Mouse (Mus musculus) spleen, adult 2 months (tissue): ENCODE measurements at regions not wholly inside any gene's neighbourhood (a gene's known extent, or its start where the extent isn't known, plus 50 kb on each side); places are given as distances from the start of the nearest gene placed in this dataset.

Experiments used
- DNase-seq, 2 experiments: peaks; one replicate each; pipeline versions ENCODE4 v3.0.0 to v3.0.0-alpha.2; 2012 to 2021; ENCODE audit warnings: low spot score in 2 of 2, low read depth in 1 of 2
- H3K27ac ChIP-seq: fragments of 200-500 bp; 2 replicates; pipeline ENCODE4 v1.5.1; 2012; ENCODE audit warnings: low read length, inconsistent platforms; ENCODE audit not compliant: insufficient read depth
- H3K27me3 ChIP-seq: fragments of 200-500 bp; 2 replicates; pipeline ENCODE4 v1.6.1; 2012; ENCODE audit warnings: mild to moderate bottlenecking, moderate library complexity, low read length, inconsistent platforms; ENCODE audit not compliant: control insufficient read depth, insufficient read depth
- H3K36me3 ChIP-seq: fragments of 200-500 bp; 2 replicates; pipeline ENCODE4 v1.6.1; 2012; ENCODE audit warnings: mild to moderate bottlenecking, low read length, inconsistent platforms; ENCODE audit not compliant: control insufficient read depth, insufficient read depth
- H3K4me1 ChIP-seq: fragments of 200-500 bp; 2 replicates; pipeline ENCODE4 v1.6.1; 2011; ENCODE audit warnings: inconsistent platforms; ENCODE audit not compliant: control insufficient read depth, insufficient read depth, insufficient read length
- H3K4me3 ChIP-seq: fragments of 200-500 bp; 2 replicates; pipeline ENCODE4 v1.5.1; 2011; ENCODE audit warnings: mild to moderate bottlenecking, inconsistent platforms; ENCODE audit not compliant: insufficient read depth, insufficient read length; ENCODE audit errors: extremely low read depth
- CTCF ChIP-seq: fragments of 200-500 bp; IDR thresholded peaks from 2 replicates; pipeline ENCODE4 v1.5.1; 2011; ENCODE audit warnings: mild to moderate bottlenecking, inconsistent platforms; ENCODE audit not compliant: insufficient read depth, insufficient read length, insufficient replicate concordance; ENCODE audit errors: extremely low read depth
- POLR2A ChIP-seq: fragments of 200-500 bp; IDR thresholded peaks from 2 replicates; pipeline ENCODE4 v1.6.1; 2011; ENCODE audit warnings: low read depth, low read length, inconsistent platforms
- WGBS: fragments of 180-500 bp; shearing (Covaris S2); methylation state at CpG from one replicate; pipeline ENCODE4 v1.1.7; 2018; 5-methylcytosine and 5-hydroxymethylcytosine counted together

- DNase-seq: no peak
- WGBS: 89% methylated on average over 4 of the region's 4 CpGs
- Histone ChIP-seq H3K36me3 (no peaks in the 10 kb centered on the region), H3K4me1 (no peaks in the 10 kb centered on the region), H3K4me3 (no peak overlapping the region), H3K27ac (no peak overlapping the region), H3K27me3 (no peaks in the 10 kb centered on the region)
- TF ChIP-seq CTCF (no peak), POLR2A (no peak)
Measured at GRCm38 (mm10) chr9:117814661-117815060, 184.9 kb upstream of the Rbms3 start.

GRCm38 (mm10) chr9:117813216-117813615 is 183.5 kb upstream of the Rbms3 start:
- H3K4me1 ChIP-seq: no peaks in the 10 kb centered on the region
- no peak for TF ChIP-seq CTCF
- TF ChIP-seq POLR2A: no peak
- H3K36me3 ChIP-seq: no peaks in the 10 kb centered on the region
- H3K27ac ChIP-seq: no peak overlapping the region
- H3K4me3 ChIP-seq: no peak overlapping the region
- WGBS: 70% methylated on average over 9 of the region's 9 CpGs
- no peaks in the 10 kb centered on the region for H3K27me3 ChIP-seq
- DNase-seq: no peak

- no peak overlapping the region for H3K27ac ChIP-seq
- no peaks in the 10 kb centered on the region for H3K27me3 ChIP-seq
- TF ChIP-seq CTCF: no peak
- no peak for TF ChIP-seq POLR2A
- no peaks in the 10 kb centered on the region for H3K4me1 ChIP-seq
- no peaks in the 10 kb centered on the region for H3K36me3 ChIP-seq
- 87% methylated on average over 9 of the region's 9 CpGs for WGBS
- no peak overlapping the region for H3K4me3 ChIP-seq
- no peak for DNase-seq
Measured at GRCm38 (mm10) chr9:117805812-117806211, 176.1 kb upstream of the Rbms3 start.

GRCm38 (mm10) chr9:117784186-117784591 is 154.5 kb upstream of the Rbms3 start:
- Histone ChIP-seq H3K27me3 (no peaks in the 10 kb centered on the region), H3K4me3 (no peak overlapping the region), H3K27ac (no peak overlapping the region), H3K36me3 (no peaks in the 10 kb centered on the region), H3K4me1 (no peaks in the 10 kb centered on the region)
- WGBS: 87% methylated on average over 5 of the region's 5 CpGs
- TF ChIP-seq CTCF (no peak), POLR2A (no peak)
- DNase-seq: no peak

- no peaks in the 10 kb centered on the region for H3K36me3 ChIP-seq
- no peak overlapping the region for H3K4me3 ChIP-seq
- no peaks in the 10 kb centered on the region for H3K4me1 ChIP-seq
- no peak for TF ChIP-seq POLR2A
- no peak for TF ChIP-seq CTCF
- H3K27me3 ChIP-seq: no peaks in the 10 kb centered on the region
- no peak for DNase-seq
- no peak overlapping the region for H3K27ac ChIP-seq
- WGBS: 87% methylated on average over 6 of the region's 6 CpGs
Measured at GRCm38 (mm10) chr9:117754651-117755050, 124.9 kb upstream of the Rbms3 start.

- H3K27me3 ChIP-seq: no peaks in the 10 kb centered on the region
- no peak overlapping the region for H3K4me3 ChIP-seq
- DNase-seq: no peak
- WGBS: 87% methylated on average over 3 of the region's 3 CpGs
- no peak overlapping the region for H3K27ac ChIP-seq
- H3K4me1 ChIP-seq: no peaks in the 10 kb centered on the region
- TF ChIP-seq CTCF: no peak
- no peak for TF ChIP-seq POLR2A
- H3K36me3 ChIP-seq: no peaks in the 10 kb centered on the region
Measured at GRCm38 (mm10) chr9:117753466-117753865, 123.8 kb upstream of the Rbms3 start.

- WGBS: 93% methylated on average over 8 of the region's 8 CpGs
- Histone ChIP-seq H3K36me3 (no peaks in the 10 kb centered on the region), H3K27ac (no peak overlapping the region), H3K27me3 (no peaks in the 10 kb centered on the region), H3K4me3 (no peak overlapping the region), H3K4me1 (no peaks in the 10 kb centered on the region)
- TF ChIP-seq CTCF (no peak), POLR2A (no peak)
- DNase-seq: no peak
Measured at GRCm38 (mm10) chr9:117744906-117745305, 115.2 kb upstream of the Rbms3 start.
